Mouse (Mus musculus) common myeloid progenitor, adult 5-6 weeks (primary cell): ENCODE measurements around the gene Ccser2. TPM values are rescaled to one million over a fixed set of nuclear protein-coding genes. Genes with fewer than 3 reads are reported as not detected.

ENCODE experiments used
- ATAC-seq: replicated peaks from 2 replicates; pipeline ENCODE4 v1.8.0; 2016; ENCODE audit warnings: low read depth, mild to moderate bottlenecking, moderate TSS enrichment, inconsistent platforms; ENCODE audit not compliant: poor library complexity, severe bottlenecking
- total RNA-seq: library from RNA; stranded (forward); fragments of 200-1000, 187-1606 nt; gene quantifications from 2 replicates; pipeline ENCODE4 v1.2.3, GENCODE M21; 2017

Ccser2 gene
- total RNA-seq, 1 experiment from 2014 or later, result 11.9 TPM

GRCm38 (mm10) chr14:36885117-36885516 lies 83.5 kb downstream of the Ccser2 start:
- ATAC-seq, result no peak

GRCm38 (mm10) chr14:36883576-36883975 lies 85.0 kb downstream of the Ccser2 start:
- ATAC-seq, result no peak

GRCm38 (mm10) chr14:36870257-36870656 lies 98.3 kb downstream of the Ccser2 start:
- ATAC-seq, result no peak

GRCm38 (mm10) chr14:36868769-36869362 lies 99.7 kb downstream of the Ccser2 start:
- peak; percentile 50; the same call in 1 of the 2 replicates for ATAC-seq

GRCm38 (mm10) chr14:36866966-36867700 lies 101.4 kb downstream of the Ccser2 start:
- peak; percentile 57 for ATAC-seq

GRCm38 (mm10) chr14:36863877-36864489 lies 104.6 kb downstream of the Ccser2 start:
- ATAC-seq, result peak; percentile 78

GRCm38 (mm10) chr14:36862387-36862786 lies 106.2 kb downstream of the Ccser2 start:
- peak; percentile 67 for ATAC-seq

- no peak for ATAC-seq
These were observed 109.6 kb downstream of the Ccser2 start for GRCm38 (mm10) chr14:36858932-36859331.

- ATAC-seq, result no peak
These were observed 115.6 kb downstream of the Ccser2 start for GRCm38 (mm10) chr14:36852972-36853371.

- ATAC-seq, result no peak
These were observed 119.7 kb downstream of the Ccser2 start for GRCm38 (mm10) chr14:36848860-36849259.

Other genes with a start within 250 kb of the Ccser2 start
- gene Rgr, start 80.2 kb upstream of the Ccser2 start, total RNA-seq, result not detected in 2 replicates
- not detected in 2 replicates for gene Lrit1, start 86.1 kb upstream of the Ccser2 start, total RNA-seq
- not detected in 2 replicates for gene Lrit2, start 99.2 kb upstream of the Ccser2 start, total RNA-seq
- not detected in 2 replicates for gene Cdhr1, start 129.6 kb upstream of the Ccser2 start, total RNA-seq
- gene 2610528A11Rik, start 145.2 kb upstream of the Ccser2 start, total RNA-seq, result 2.8 TPM in 1 of 2 replicates, not detected in the other
- gene Ghitm, start 166.5 kb upstream of the Ccser2 start, total RNA-seq, result 111 and 123 TPM in 2 replicates